Mouse (Mus musculus) MEL (cell line): ENCODE data around the gene Casc4. TPM values are rescaled to one million over a fixed set of nuclear protein-coding genes. Genes with fewer than 3 reads are reported as not detected.

Source experiments
- DNase-seq: peaks from one replicate; pipeline ENCODE4 v3.0.0; 2011; ENCODE audit warnings: low read depth, low spot score
- H3K27ac ChIP-seq: 2 replicates; pipeline ENCODE4 v1.5.1; 2012; ENCODE audit warnings: low read depth, mild to moderate bottlenecking, control low read depth, low read length, moderate library complexity; ENCODE audit not compliant: control insufficient read depth
- H3K27me3 ChIP-seq, 2 experiments: fragments of 150-350 bp in 1 of 2; sonication (generic) in 1 of 2; 2 replicates each; pipeline ENCODE4 v1.6.1; 2012; ENCODE audit warnings: low read length in 2 of 2, mild to moderate bottlenecking in 2 of 2, improper control_type of control experiment in 1 of 2, moderate library complexity in 1 of 2; ENCODE audit not compliant: insufficient read depth in 2 of 2, control insufficient read depth in 1 of 2
- H3K36me3 ChIP-seq, 2 experiments: 2 replicates each; pipeline ENCODE4 v1.6.1; 2012 to 2014; ENCODE audit warnings: low read length in 2 of 2, improper control_type of control experiment in 1 of 2, inconsistent platforms in 1 of 2, mild to moderate bottlenecking in 1 of 2; ENCODE audit not compliant: insufficient read depth in 2 of 2, control insufficient read depth in 1 of 2
- H3K4me1 ChIP-seq, 2 experiments: fragments of 150-350 bp in 1 of 2; sonication (generic) in 1 of 2; 2 replicates each; pipeline ENCODE4 v1.6.1; 2012; ENCODE audit warnings: low read length in 2 of 2, improper control_type of control experiment in 1 of 2, mild to moderate bottlenecking in 1 of 2; ENCODE audit not compliant: insufficient read depth in 2 of 2, control insufficient read depth in 1 of 2
- H3K4me3 ChIP-seq, 2 experiments: fragments of 150-350 bp in 1 of 2; sonication (generic) in 1 of 2; 2 replicates each; pipeline ENCODE4 v1.5.1; 2012; ENCODE audit warnings: low read depth in 2 of 2, low read length in 2 of 2, mild to moderate bottlenecking in 2 of 2, moderate library complexity in 2 of 2, control low read depth in 1 of 2, improper control_type of control experiment in 1 of 2; ENCODE audit not compliant: control insufficient read depth in 1 of 2, insufficient read depth in 1 of 2
- H3K79me2 ChIP-seq: 2 replicates; pipeline ENCODE4 v1.6.1; 2012; ENCODE audit warnings: mild to moderate bottlenecking, low read length, moderate library complexity; ENCODE audit not compliant: control insufficient read depth, poor library complexity, insufficient read depth
- H3K9ac ChIP-seq: 2 replicates; pipeline ENCODE4 v1.6.1; 2012; ENCODE audit warnings: low read depth, mild to moderate bottlenecking, control low read depth, low read length, moderate library complexity; ENCODE audit not compliant: control insufficient read depth, poor library complexity, severe bottlenecking
- H3K9me3 ChIP-seq: fragments of 150-350 bp; sonication (generic); replicated peaks from 2 replicates; pipeline ENCODE4 v1.6.1; 2012; ENCODE audit warnings: mild to moderate bottlenecking, low read length, improper control_type of control experiment, moderate library complexity; ENCODE audit not compliant: insufficient read depth
- BHLHE40 ChIP-seq: IDR thresholded peaks from 2 replicates; pipeline ENCODE4 v1.6.1; 2012; ENCODE audit warnings: low read depth, mild to moderate bottlenecking, inconsistent platforms, low read length, improper control_type of control experiment, borderline replicate concordance
- CHD1 ChIP-seq: IDR thresholded peaks from 2 replicates; pipeline ENCODE4 v1.6.1; 2012; ENCODE audit warnings: low read depth, mild to moderate bottlenecking, inconsistent platforms, low read length, improper control_type of control experiment
- CHD2 ChIP-seq: IDR thresholded peaks from 2 replicates; pipeline ENCODE4 v1.6.1; 2011; ENCODE audit warnings: low read length, improper control_type of control experiment
- E2F4 ChIP-seq: IDR thresholded peaks from 2 replicates; pipeline ENCODE4 v1.6.1; 2011; ENCODE audit warnings: low read depth, low read length, improper control_type of control experiment, borderline replicate concordance
- EP300 ChIP-seq, 2 experiments: IDR thresholded peaks; 2 replicates each; pipeline ENCODE4 v1.6.1; 2011; ENCODE audit warnings: improper control_type of control experiment in 2 of 2, low read length in 2 of 2, low read depth in 1 of 2, mild to moderate bottlenecking in 1 of 2
- ETS1 ChIP-seq: IDR thresholded peaks from 2 replicates; pipeline ENCODE4 v1.6.1; 2012; ENCODE audit warnings: low read depth, mild to moderate bottlenecking, inconsistent platforms, low read length, improper control_type of control experiment, moderate library complexity
- GABPA ChIP-seq: IDR thresholded peaks from 2 replicates; pipeline ENCODE4 v1.6.1; 2012; ENCODE audit warnings: low read depth, mild to moderate bottlenecking, inconsistent platforms, low read length, improper control_type of control experiment, moderate library complexity
- GATA1 ChIP-seq: IDR thresholded peaks from 2 replicates; pipeline ENCODE4 v1.6.1; 2011; ENCODE audit warnings: low read depth, low read length, improper control_type of control experiment
- MYB ChIP-seq: IDR thresholded peaks from 2 replicates; pipeline ENCODE4 v1.6.1; 2011; ENCODE audit warnings: mild to moderate bottlenecking, low read depth, low read length, improper control_type of control experiment
- NELFE ChIP-seq: IDR thresholded peaks from 2 replicates; pipeline ENCODE4 v1.6.1; 2011; ENCODE audit warnings: low read depth, low read length, improper control_type of control experiment
- RAD21 ChIP-seq: IDR thresholded peaks from 2 replicates; pipeline ENCODE4 v1.6.1; 2011; ENCODE audit warnings: mild to moderate bottlenecking, low read depth, low read length, improper control_type of control experiment
- RCOR1 ChIP-seq: IDR thresholded peaks from 2 replicates; pipeline ENCODE4 v1.6.1; 2012; ENCODE audit warnings: low read depth, mild to moderate bottlenecking, inconsistent platforms, low read length, improper control_type of control experiment
- SMC3 ChIP-seq: IDR thresholded peaks from 2 replicates; pipeline ENCODE4 v1.6.1; 2011; ENCODE audit warnings: low read depth, low read length, improper control_type of control experiment
- TBP ChIP-seq: IDR thresholded peaks from 2 replicates; pipeline ENCODE4 v1.8.0; 2011; ENCODE audit warnings: low read depth, low read length, improper control_type of control experiment
- TCF12 ChIP-seq: IDR thresholded peaks from 2 replicates; pipeline ENCODE4 v1.6.1; 2014; ENCODE audit warnings: low read depth, mild to moderate bottlenecking, inconsistent platforms, low read length, improper control_type of control experiment, moderate library complexity
- ZNF384 ChIP-seq: IDR thresholded peaks from 2 replicates; pipeline ENCODE4 v1.6.1; 2012; ENCODE audit warnings: low read depth, mild to moderate bottlenecking, inconsistent platforms, low read length, improper control_type of control experiment
- polyA plus RNA-seq, 2 experiments: library from polyadenylated mRNA; stranded (reverse) in 1 of 2; unstranded in 1 of 2; fragments of >175 nt in 1 of 2; fragments of >200 nt in 1 of 2; gene quantifications; 2 replicates each; pipeline versions ENCODE4 v1.2.1 to v1.2.4; 2012; ENCODE audit warnings: low replicate concordance in 2 of 2, low read depth in 1 of 2; ENCODE audit not compliant: insufficient read length in 2 of 2, insufficient read depth in 1 of 2, missing spikeins in 1 of 2
- total RNA-seq: library from RNA; depleted of rRNA; stranded (reverse); fragments of 300-350 nt; gene quantifications from 2 replicates; pipeline ENCODE4 v1.2.3, GENCODE M21; 2012

The Casc4 gene
- total and polyA plus RNA-seq, 3 experiments: 26.0 to 124 (median 30.1) TPM

DNA sequence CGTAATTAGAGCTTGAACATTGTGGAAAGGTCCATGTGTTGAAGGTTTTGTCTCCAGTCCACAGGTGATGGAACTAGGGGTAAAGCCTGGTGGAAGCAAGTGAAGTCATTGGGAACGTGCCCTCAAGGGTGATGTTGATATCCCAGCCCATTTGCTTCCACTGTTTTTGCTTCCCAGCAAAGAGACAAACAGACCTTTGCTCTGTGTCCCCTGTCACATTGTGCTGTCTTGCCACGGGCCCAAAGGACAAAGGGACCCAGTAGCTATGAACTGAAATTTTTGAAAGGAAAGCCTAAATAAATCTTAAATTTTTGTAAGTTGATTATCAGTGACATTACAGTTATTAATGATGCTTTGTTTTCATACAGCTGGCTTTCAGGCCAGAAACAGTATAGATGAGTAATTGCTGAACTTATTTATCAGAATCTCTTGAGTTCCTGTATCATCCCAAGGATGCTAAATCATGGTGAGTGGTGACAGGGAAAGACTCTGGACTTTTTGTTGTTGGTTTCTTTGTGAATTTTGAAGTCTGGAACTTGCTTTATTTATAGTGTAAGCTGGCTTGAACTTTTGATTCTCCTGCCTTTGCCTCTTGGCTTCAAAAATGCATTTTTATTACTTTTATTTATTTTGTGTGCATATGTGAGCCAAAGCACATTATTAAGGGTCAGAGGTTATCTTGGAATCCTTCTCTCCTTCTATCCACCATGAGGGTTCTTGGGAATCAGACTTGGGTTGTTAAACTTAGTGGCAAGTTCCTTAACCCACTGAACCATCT, 22.1 kb downstream of the Casc4 start:
- no peak for DNase-seq
- peaks cover 0 to 9% of the 10 kb centered on the region in 2 experiments; a peak in 2 of 4 replicates for H3K36me3 ChIP-seq
- TF ChIP-seq RCOR1: no peak
- TF ChIP-seq RAD21: no peak
- no peak for TF ChIP-seq GABPA
- no peak for TF ChIP-seq TBP
- TF ChIP-seq TCF12: no peak
- TF ChIP-seq NELFE: no peak
- TF ChIP-seq CHD1: no peak
- no peak for TF ChIP-seq MYB
- TF ChIP-seq BHLHE40: no peak
- TF ChIP-seq ETS1: no peak
- TF ChIP-seq CHD2: no peak
- no peak for TF ChIP-seq E2F4
- TF ChIP-seq SMC3: no peak
- no peak for TF ChIP-seq GATA1
- TF ChIP-seq, all 39 proteins: peak for 0
- Histone ChIP-seq H3K9me3 (no peaks in the 10 kb centered on the region), H3K9ac (no peak overlapping the region), H3K27ac (no peak overlapping the region), H3K4me3 (no peak overlapping the region), H3K4me1 (peaks cover 3 to 7% of the 10 kb centered on the region in 2 experiments; a peak in 3 of 4 replicates), H3K27me3 (no peaks in the 10 kb centered on the region), H3K79me2 (no peaks in the 10 kb centered on the region)

DNA sequence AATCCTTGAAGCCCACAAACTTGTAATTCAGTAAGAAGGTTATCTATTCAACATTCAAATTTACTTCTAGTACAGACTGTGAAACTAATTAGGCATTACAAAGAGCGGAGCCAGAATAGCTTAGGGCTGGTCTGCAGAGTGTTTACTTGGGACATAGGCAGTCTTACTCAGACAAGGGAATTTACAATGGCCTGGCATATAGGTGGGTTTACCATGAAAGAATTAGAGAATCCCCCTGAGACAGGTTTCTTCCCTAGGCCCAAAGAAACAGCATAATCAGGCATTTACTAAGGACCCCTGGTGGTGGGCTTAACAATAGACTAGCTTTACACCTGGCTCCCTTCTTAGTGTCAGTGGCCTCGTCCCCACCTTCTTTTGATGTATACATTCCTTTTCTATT, 28.5 kb downstream of the Casc4 start:
- Histone ChIP-seq H3K27ac (no peak overlapping the region), H3K4me3 (no peak overlapping the region), H3K9ac (no peak overlapping the region), H3K79me2 (peaks cover 1% of the 10 kb centered on the region; the same call in 1 of the 2 replicates), H3K36me3 (peaks cover 0 to 6% of the 10 kb centered on the region in 2 experiments; a peak in 3 of 4 replicates), H3K27me3 (no peaks in the 10 kb centered on the region), H3K9me3 (no peaks in the 10 kb centered on the region), H3K4me1 (peaks cover 0 to 2% of the 10 kb centered on the region in 2 experiments; a peak in 2 of 4 replicates)
- TF ChIP-seq MYB (no peak), ZNF384 (no peak), EP300 (IDR thresholded peaks at IDR 0.05; ENCODE audit: low read depth in 1 of 2, low read length in 2 of 2) (no peak)
- no peak for DNase-seq
